Mouse (Mus musculus) bone marrow macrophage, adult 2 months (primary cell): Measurements from ENCODE around the gene Stub1.

Experiments
- CTCF ChIP-seq: IDR thresholded peaks from 2 replicates; pipeline ENCODE4 v1.5.1; 2012; ENCODE audit warnings: low read depth, mild to moderate bottlenecking, low read length, moderate library complexity
- POLR2A ChIP-seq: IDR thresholded peaks from 2 replicates; pipeline ENCODE4 v1.6.1; 2012; ENCODE audit warnings: mild to moderate bottlenecking, low read depth, low read length, borderline replicate concordance

GRCm38 (mm10) chr17:25783086-25783485 is 50.1 kb downstream of the Stub1 start:
- TF ChIP-seq CTCF (no peak), POLR2A (no peak)
